Mouse (Mus musculus) erythroblast, embryonic 14.5 days (primary cell): ENCODE results near the gene Ddah1.

Experiments
- GATA1 ChIP-seq: IDR thresholded peaks from 2 replicates; pipeline ENCODE4 v1.6.1; 2012; ENCODE audit warnings: low read length, inconsistent platforms, mixed read lengths
- TAL1 ChIP-seq: IDR thresholded peaks from 3 replicates; pipeline ENCODE4 v1.6.1; 2012; ENCODE audit warnings: low read length, inconsistent platforms, mixed read lengths

- TF ChIP-seq TAL1 (no peak), GATA1 (no peak)
These were observed 17.4 kb downstream of the Ddah1 start for GRCm38 (mm10) chr3:145775862-145776261.
